In the genomic region with DNA sequence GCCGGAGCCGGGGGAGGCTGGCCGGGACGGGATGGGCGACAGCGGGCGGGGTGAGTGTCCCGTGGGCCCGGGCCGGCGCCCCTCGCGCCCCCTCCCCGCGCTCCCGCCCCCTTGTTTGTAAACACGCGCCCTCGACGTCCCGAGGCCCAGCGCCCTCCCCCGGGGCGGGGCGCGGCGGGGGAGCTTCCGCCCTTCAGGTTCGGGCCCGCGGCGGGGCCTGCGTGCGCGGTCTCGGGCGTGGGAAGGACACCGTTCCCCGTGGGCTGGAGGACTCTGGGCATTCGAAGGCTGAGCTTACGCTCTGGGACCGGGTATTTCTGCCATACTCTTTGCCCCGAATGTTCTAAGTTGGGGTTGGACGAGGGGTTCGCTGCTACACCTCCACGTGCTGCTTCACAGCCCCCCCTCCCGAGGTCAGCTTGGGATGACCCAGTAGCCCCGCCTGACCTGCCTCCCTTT, we compare ENCODE assay signal across 8 mouse cellular contexts. TPM values are rescaled to one million over a fixed set of nuclear protein-coding genes. Genes with fewer than 3 reads are reported as not detected.
DNase-seq lines count a peak whose midpoint lies in the region; ATAC-seq and TF ChIP-seq lines count a peak whose summit lies in the region.

No protein-coding gene starts in this region.

- peak in 1 of 2 experiments; percentile 51 for DNase-seq in layer of hippocampus, adult 2 months (ENCODE audit: low spot score in 2 of 2)
- no peak for DNase-seq in layer of hippocampus, postnatal 14 days (ENCODE audit: low spot score in 2 of 2)
- peak; percentile 88 for DNase-seq in adrenal gland, adult 2 months
- peak; percentile 56 for DNase-seq in kidney, postnatal 0 days (ENCODE audit: low spot score)
- no peak for DNase-seq in layer of hippocampus, postnatal 10 days (ENCODE audit: low spot score in 2 of 2)

- no peak for TF ChIP-seq CTCF in layer of hippocampus, adult 2 months (conservative IDR thresholded peaks at IDR 0.05)
- no peak for TF ChIP-seq CTCF in kidney, postnatal 0 days (IDR thresholded peaks at IDR 0.05; ENCODE audit: low read depth)

- H3K4me2 ChIP-seq in forebrain, embryonic 16.5 days (ENCODE audit: low read length), result peak overlapping the region; percentile 85
- peak overlapping the region; percentile 70 for H3K4me2 ChIP-seq in kidney, postnatal 0 days (ENCODE audit: low read length)
- peak overlapping the region; percentile 71 for H3K4me2 ChIP-seq in stomach, embryonic 14.5 days (replicated peaks; ENCODE audit: low read depth, low read length)

- H3K9me3 ChIP-seq in forebrain, embryonic 16.5 days (ENCODE audit: control insufficient read depth, low read length), result no peaks in the 10 kb centered on the region
- H3K9me3 ChIP-seq in kidney, postnatal 0 days (replicated peaks; ENCODE audit: low read length), result no peaks in the 10 kb centered on the region
- no peaks in the 10 kb centered on the region for H3K9me3 ChIP-seq in stomach, embryonic 14.5 days (ENCODE audit: control insufficient read depth, low read depth, low read length)

- peak overlapping the region; percentile 84 for H3K4me3 ChIP-seq in layer of hippocampus, adult 2 months
- H3K4me3 ChIP-seq in forebrain, embryonic 16.5 days (replicated peaks; ENCODE audit: low read length), result peak overlapping the region; percentile 81
- H3K4me3 ChIP-seq in kidney, postnatal 0 days (replicated peaks; ENCODE audit: low read depth, low read length), result peak overlapping the region; percentile 50
- H3K4me3 ChIP-seq in macrophage (ENCODE audit: inconsistent target), result peak overlapping the region; percentile 65
- peak overlapping the region; percentile 65 for H3K4me3 ChIP-seq in stomach, embryonic 14.5 days (ENCODE audit: low read depth, low read length)

- H3K36me3 ChIP-seq in forebrain, embryonic 16.5 days (ENCODE audit: control insufficient read depth, insufficient read depth), result peaks cover 19% of the 10 kb centered on the region
- peaks cover 43% of the 10 kb centered on the region for H3K36me3 ChIP-seq in kidney, postnatal 0 days (ENCODE audit: insufficient read depth, low read length)
- peaks cover 40% of the 10 kb centered on the region for H3K36me3 ChIP-seq in macrophage (ENCODE audit: inconsistent target)
- peaks cover 48% of the 10 kb centered on the region for H3K36me3 ChIP-seq in stomach, embryonic 14.5 days (ENCODE audit: control insufficient read depth, insufficient read depth, low read length)

- peaks cover 28% of the 10 kb centered on the region for H3K79me2 ChIP-seq in macrophage (ENCODE audit: inconsistent target)

- no peaks in the 10 kb centered on the region for H3K27me3 ChIP-seq in forebrain, embryonic 16.5 days (replicated peaks; ENCODE audit: control insufficient read depth, insufficient read depth, low read length)
- no peaks in the 10 kb centered on the region for H3K27me3 ChIP-seq in kidney, postnatal 0 days (ENCODE audit: insufficient read depth, low read length)
- H3K27me3 ChIP-seq in stomach, embryonic 14.5 days (ENCODE audit: control insufficient read depth, insufficient read depth, low read length), result no peaks in the 10 kb centered on the region

- peaks cover 42% of the 10 kb centered on the region for H3K4me1 ChIP-seq in forebrain, embryonic 16.5 days (replicated peaks; ENCODE audit: control insufficient read depth, insufficient read depth, low read length)
- H3K4me1 ChIP-seq in kidney, postnatal 0 days (replicated peaks; ENCODE audit: insufficient read depth, low read length), result peaks cover 18% of the 10 kb centered on the region
- peaks cover 26% of the 10 kb centered on the region for H3K4me1 ChIP-seq in stomach, embryonic 14.5 days (ENCODE audit: control insufficient read depth, insufficient read depth, low read length)

- 0 out of 2 replicates have a peak, but pooled peaks have one; percentile 1 for ATAC-seq in forebrain, embryonic 16.5 days
- peak; percentile 1; the same call in 1 of the 2 replicates for ATAC-seq in kidney, postnatal 0 days (replicated peaks; ENCODE audit: low FRiP score, low read depth)
- peak; percentile 5; the same call in 1 of the 2 replicates for ATAC-seq in stomach, embryonic 14.5 days (ENCODE audit: insufficient number of reproducible peaks, insufficient read depth, low FRiP score, low read depth)

- peak overlapping the region; percentile 86 for H3K9ac ChIP-seq in forebrain, embryonic 16.5 days (replicated peaks; ENCODE audit: low read depth, low read length)
- H3K9ac ChIP-seq in kidney, postnatal 0 days (ENCODE audit: low read depth, low read length), result peak overlapping the region; percentile 91
- H3K9ac ChIP-seq in stomach, embryonic 14.5 days (replicated peaks; ENCODE audit: low read depth, low read length), result peak overlapping the region; percentile 94

- H3K27ac ChIP-seq in layer of hippocampus, adult 2 months, result peak overlapping the region; percentile 99
- peak overlapping the region; percentile 95 for H3K27ac ChIP-seq in forebrain, embryonic 16.5 days (ENCODE audit: low read length)
- peak overlapping the region; percentile 93 for H3K27ac ChIP-seq in kidney, postnatal 0 days
- H3K27ac ChIP-seq in macrophage, result peak overlapping the region; percentile 63
- peak overlapping the region; percentile 94 for H3K27ac ChIP-seq in stomach, embryonic 14.5 days (ENCODE audit: low read length)

- WGBS in forebrain, embryonic 16.5 days, result under 1% methylated on average over 22 of the region's 48 CpGs
- WGBS in kidney, postnatal 0 days, result 1% methylated on average over 40 of the region's 48 CpGs
- under 1% methylated on average over 43 of the region's 48 CpGs for WGBS in macrophage (ENCODE audit: missing documents)
- under 1% methylated on average over 35 of the region's 48 CpGs for WGBS in stomach, embryonic 14.5 days

RNA-seq across cellular contexts. Expression of a gene that starts 0.6 kb away (rescaled TPM):
- total RNA-seq in layer of hippocampus, adult 2 months (2021), result 10 to 100 TPM; 80.6 to 85.5 TPM
- 10 to 100 TPM; 70.9 to 72.1 TPM for total RNA-seq in layer of hippocampus, postnatal 14 days (2021)
- 10 to 100 TPM; 47.5 to 54.9 TPM for total RNA-seq in adrenal gland, adult 2 months (2021)
- polyA plus RNA-seq in adrenal gland, adult 2 months (2012; rRNA removed), result 150 and 161 TPM in 2 replicates
- polyA plus RNA-seq in forebrain, embryonic 16.5 days (2015; fragmentation: Nextera tagmentation; extraction: Ambion mirVana), result 55.6 and 60.2 TPM in 2 replicates
- polyA plus RNA-seq in kidney, postnatal 0 days (2015; fragmentation: Nextera tagmentation; extraction: Ambion mirVana), result 42.3 and 46.1 TPM in 2 replicates
- total RNA-seq in macrophage (2018; cell fraction: chromatin; rRNA removed), result 100 to 1,000 TPM in 1 of 26 experiments, 10 to 100 TPM in 25; 23.5 to 101 (median 45.8) TPM
- total RNA-seq in macrophage (2018; cell fraction: cytosol; rRNA removed), result 10 to 100 TPM; 14.5 to 38.3 (median 25.9) TPM
- total RNA-seq in macrophage (2018; cell fraction: nucleus; rRNA removed), result 10 to 100 TPM; 18.8 to 62.7 (median 32.1) TPM
- 15.5 to 33.4 TPM (median 20.0 TPM) in 3 replicates for polyA plus RNA-seq in macrophage (2018)
- polyA plus RNA-seq in stomach, embryonic 14.5 days (2014; fragmentation: Nextera tagmentation; extraction: Ambion mirVana), result 21.7 and 22.4 TPM in 2 replicates
- total RNA-seq in layer of hippocampus, postnatal 10 days (2021), result 10 to 100 TPM; 70.1 to 70.2 TPM

RNA-seq across cellular contexts. Expression of a gene that starts 0.7 kb away (rescaled TPM):
- total RNA-seq in layer of hippocampus, adult 2 months (2021), result 10 to 100 TPM; 97.7 to 98.9 TPM
- 10 to 100 TPM; 91.2 to 97.5 TPM for total RNA-seq in layer of hippocampus, postnatal 14 days (2021)
- total RNA-seq in adrenal gland, adult 2 months (2021), result 100 to 1,000 TPM; 156 to 217 TPM
- 291 and 321 TPM in 2 replicates for polyA plus RNA-seq in adrenal gland, adult 2 months (2012; rRNA removed)
- polyA plus RNA-seq in forebrain, embryonic 16.5 days (2015; fragmentation: Nextera tagmentation; extraction: Ambion mirVana), result 148 and 157 TPM in 2 replicates
- polyA plus RNA-seq in kidney, postnatal 0 days (2015; fragmentation: Nextera tagmentation; extraction: Ambion mirVana), result 149 and 165 TPM in 2 replicates
- total RNA-seq in macrophage (2018; cell fraction: chromatin; rRNA removed), result 100 to 1,000 TPM in 3 of 26 experiments, 10 to 100 TPM in 23; 49.7 to 112 (median 78.2) TPM
- 100 to 1,000 TPM in 18 of 26 experiments, 10 to 100 TPM in 8; 68.6 to 145 (median 112) TPM for total RNA-seq in macrophage (2018; cell fraction: cytosol; rRNA removed)
- total RNA-seq in macrophage (2018; cell fraction: nucleus; rRNA removed), result 100 to 1,000 TPM in 23 of 26 experiments, 10 to 100 TPM in 3; 68.0 to 195 (median 139) TPM
- 67.7 to 120 TPM (median 117 TPM) in 3 replicates for polyA plus RNA-seq in macrophage (2018)
- polyA plus RNA-seq in stomach, embryonic 14.5 days (2014; fragmentation: Nextera tagmentation; extraction: Ambion mirVana), result 81.3 and 91.7 TPM in 2 replicates
- total RNA-seq in layer of hippocampus, postnatal 10 days (2021), result 100 to 1,000 TPM in 1 of 2 experiments, 10 to 100 TPM in 1; 82.8 to 108 TPM

RNA-seq across cellular contexts. Expression of a gene that starts 4.3 kb away (rescaled TPM):
- 10 to 100 TPM; 55.6 to 59.5 TPM for total RNA-seq in layer of hippocampus, adult 2 months (2021)
- total RNA-seq in layer of hippocampus, postnatal 14 days (2021), result 10 to 100 TPM; 48.0 to 48.7 TPM
- total RNA-seq in adrenal gland, adult 2 months (2021), result 100 to 1,000 TPM; 252 to 263 TPM
- 362 and 465 TPM in 2 replicates for polyA plus RNA-seq in adrenal gland, adult 2 months (2012; rRNA removed)
- 63.9 and 65.4 TPM in 2 replicates for polyA plus RNA-seq in forebrain, embryonic 16.5 days (2015; fragmentation: Nextera tagmentation; extraction: Ambion mirVana)
- polyA plus RNA-seq in kidney, postnatal 0 days (2015; fragmentation: Nextera tagmentation; extraction: Ambion mirVana), result 64.9 and 65.7 TPM in 2 replicates
- 100 to 1,000 TPM in 1 of 26 experiments, 10 to 100 TPM in 25; 15.1 to 108 (median 44.2) TPM for total RNA-seq in macrophage (2018; cell fraction: chromatin; rRNA removed)
- 10 to 100 TPM; 14.0 to 39.8 (median 25.1) TPM for total RNA-seq in macrophage (2018; cell fraction: cytosol; rRNA removed)
- total RNA-seq in macrophage (2018; cell fraction: nucleus; rRNA removed), result 100 to 1,000 TPM in 1 of 26 experiments, 10 to 100 TPM in 25; 13.8 to 109 (median 44.0) TPM
- 28.2 to 38.3 TPM (median 35.6 TPM) in 3 replicates for polyA plus RNA-seq in macrophage (2018)
- polyA plus RNA-seq in stomach, embryonic 14.5 days (2014; fragmentation: Nextera tagmentation; extraction: Ambion mirVana), result 41.7 and 44.9 TPM in 2 replicates
- 10 to 100 TPM; 48.6 to 51.6 TPM for total RNA-seq in layer of hippocampus, postnatal 10 days (2021)

RNA-seq across cellular contexts. Expression of a gene that starts 7.0 kb away (rescaled TPM):
- 10 to 100 TPM; 18.9 to 23.1 TPM for total RNA-seq in layer of hippocampus, adult 2 months (2021)
- 10 to 100 TPM; 26.8 to 27.4 TPM for total RNA-seq in layer of hippocampus, postnatal 14 days (2021)
- 1 to 10 TPM; 1.0 to 1.1 TPM for total RNA-seq in adrenal gland, adult 2 months (2021)
- 0.35 and 1.7 TPM in 2 replicates for polyA plus RNA-seq in adrenal gland, adult 2 months (2012; rRNA removed)
- 2.3 and 4.0 TPM in 2 replicates for polyA plus RNA-seq in forebrain, embryonic 16.5 days (2015; fragmentation: Nextera tagmentation; extraction: Ambion mirVana)
- 1.4 and 1.6 TPM in 2 replicates for polyA plus RNA-seq in kidney, postnatal 0 days (2015; fragmentation: Nextera tagmentation; extraction: Ambion mirVana)
- total RNA-seq in macrophage (2018; cell fraction: chromatin; rRNA removed), result 100 to 1,000 TPM in 1 of 26 experiments, 10 to 100 TPM in 9, 1 to 10 TPM in 16; 2.6 to 133 (median 8.6) TPM
- 1 to 10 TPM in 16 of 26 experiments, under 1 TPM in 10; 0.34 to 5.4 (median 1.4) TPM for total RNA-seq in macrophage (2018; cell fraction: cytosol; rRNA removed)
- 10 to 100 TPM in 6 of 26 experiments, 1 to 10 TPM in 20; 1.2 to 21.1 (median 3.6) TPM for total RNA-seq in macrophage (2018; cell fraction: nucleus; rRNA removed)
- 0.79 to 1.6 TPM (median 1.2 TPM) in 3 replicates for polyA plus RNA-seq in macrophage (2018)
- polyA plus RNA-seq in stomach, embryonic 14.5 days (2014; fragmentation: Nextera tagmentation; extraction: Ambion mirVana), result 0.32 and 1.2 TPM in 2 replicates
- 10 to 100 TPM; 14.5 to 22.0 TPM for total RNA-seq in layer of hippocampus, postnatal 10 days (2021)

RNA-seq across cellular contexts. Expression of a gene that starts 7.7 kb away (rescaled TPM):
- total RNA-seq in layer of hippocampus, adult 2 months (2021), result 10 to 100 TPM; 39.6 to 45.2 TPM
- total RNA-seq in layer of hippocampus, postnatal 14 days (2021), result 10 to 100 TPM; 32.5 to 37.8 TPM
- 10 to 100 TPM; 41.4 to 57.0 TPM for total RNA-seq in adrenal gland, adult 2 months (2021)
- 70.0 and 92.4 TPM in 2 replicates for polyA plus RNA-seq in adrenal gland, adult 2 months (2012; rRNA removed)
- 16.0 and 20.4 TPM in 2 replicates for polyA plus RNA-seq in forebrain, embryonic 16.5 days (2015; fragmentation: Nextera tagmentation; extraction: Ambion mirVana)
- polyA plus RNA-seq in kidney, postnatal 0 days (2015; fragmentation: Nextera tagmentation; extraction: Ambion mirVana), result 17.9 and 23.3 TPM in 2 replicates
- total RNA-seq in macrophage (2018; cell fraction: chromatin; rRNA removed), result 10 to 100 TPM in 25 of 26 experiments, 1 to 10 TPM in 1; 9.7 to 64.1 (median 30.8) TPM
- 10 to 100 TPM in 24 of 26 experiments, 1 to 10 TPM in 2; 7.9 to 17.6 (median 13.5) TPM for total RNA-seq in macrophage (2018; cell fraction: cytosol; rRNA removed)
- 10 to 100 TPM in 25 of 26 experiments, 1 to 10 TPM in 1; 8.8 to 35.2 (median 21.2) TPM for total RNA-seq in macrophage (2018; cell fraction: nucleus; rRNA removed)
- 12.0 to 17.2 TPM (median 17.1 TPM) in 3 replicates for polyA plus RNA-seq in macrophage (2018)
- 7.5 and 8.6 TPM in 2 replicates for polyA plus RNA-seq in stomach, embryonic 14.5 days (2014; fragmentation: Nextera tagmentation; extraction: Ambion mirVana)
- total RNA-seq in layer of hippocampus, postnatal 10 days (2021), result 10 to 100 TPM; 27.8 to 34.2 TPM

Comparison
In these comparisons a context has a peak if more than half of its experiments do, and no peak if none do; other contexts are left out.
1. DNase-seq: peak in adrenal gland, adult 2 months (single experiment) and kidney, postnatal 0 days (single experiment); none in layer of hippocampus, postnatal 14 days (0 of 2) and layer of hippocampus, postnatal 10 days (0 of 2).
2. Peak in every context shown above with its lines, with median percentiles within 50 percentile points of each other: H3K27ac ChIP-seq, H3K4me3 ChIP-seq, ATAC-seq, H3K4me2 ChIP-seq and H3K9ac ChIP-seq.